Mouse (Mus musculus) mouse embryonic stem cell (cell line): ENCODE data around the gene Hspd1.

Experiments used
- in situ Hi-C, 2 experiments: fragments of 300-500 bp; cut with MboI; formaldehyde crosslinking; loops; 1 replicate in 1 of 2; 3 replicates in 1 of 2; pipeline ENCODE4 v1.14.3; 2019 to 2020; ENCODE audit warnings: low sequenced_read_pairs in 2 of 2, low pct_unique_long_range_greater_than_20kb in 1 of 2, mixed read lengths in 1 of 2; ENCODE audit not compliant: unreplicated experiment in 1 of 2

The Hspd1 gene

GRCm38 (mm10) chr1:55053005-55053404, 35.0 kb downstream of the Hspd1 start:
- in situ Hi-C loops, result no loop called here

- in situ Hi-C loops, result no loop called here
Measured at GRCm38 (mm10) chr1:55052355-55052953, 35.6 kb downstream of the Hspd1 start, which contains the start of gene Coq10b. Gene Coq10b, plus strand, starts transcription at chr1:55052770.

- in situ Hi-C loops, result no loop called here
Measured at GRCm38 (mm10) chr1:55051671-55052070, 36.4 kb downstream of the Hspd1 start.

- in situ Hi-C loops, result no loop called here
Measured at GRCm38 (mm10) chr1:55048841-55049587, 39.0 kb downstream of the Hspd1 start.

- in situ Hi-C loops, result no loop called here
Measured at GRCm38 (mm10) chr1:55043164-55043563, 44.9 kb downstream of the Hspd1 start.

- in situ Hi-C loops, result no loop called here
Measured at GRCm38 (mm10) chr1:55042246-55042645, 45.8 kb downstream of the Hspd1 start.

- in situ Hi-C loops, result no loop called here
Measured at GRCm38 (mm10) chr1:55041691-55042090, 46.4 kb downstream of the Hspd1 start.

- in situ Hi-C loops, result no loop called here
Measured at GRCm38 (mm10) chr1:55039944-55040343, 48.1 kb downstream of the Hspd1 start.

- in situ Hi-C loops, result no loop called here
Measured at GRCm38 (mm10) chr1:55031026-55031779, 56.8 kb downstream of the Hspd1 start.

- in situ Hi-C loops, result no loop called here
Measured at GRCm38 (mm10) chr1:55029446-55029845, 58.6 kb downstream of the Hspd1 start.

GRCm38 (mm10) chr1:55028512-55029249, 59.4 kb downstream of the Hspd1 start:
- in situ Hi-C loops, result no loop called here

GRCm38 (mm10) chr1:55027966-55028365, 60.1 kb downstream of the Hspd1 start:
- in situ Hi-C loops, result no loop called here
